Mouse (Mus musculus) ES-E14 (cell line): Measurements from ENCODE around the gene 9930022D16Rik.

ENCODE experiments used
- HCFC1 ChIP-seq: IDR thresholded peaks from 2 replicates; pipeline ENCODE4 v1.6.1; 2012; ENCODE audit warnings: low read length, inconsistent platforms, borderline replicate concordance; ENCODE audit not compliant: insufficient read depth
- ZC3H11A ChIP-seq: IDR thresholded peaks from 2 replicates; pipeline ENCODE4 v1.6.1; 2012; ENCODE audit warnings: low read depth, mild to moderate bottlenecking, inconsistent platforms, low read length, borderline replicate concordance
- ZNF384 ChIP-seq: IDR thresholded peaks from 2 replicates; pipeline ENCODE4 v1.6.1; 2012; ENCODE audit warnings: low read depth, low read length, inconsistent platforms

- no peak for TF ChIP-seq ZC3H11A
- no peak for TF ChIP-seq HCFC1
- TF ChIP-seq ZNF384, result no peak
Measured at GRCm38 (mm10) chr11:109460586-109460985, 46.9 kb downstream of the 9930022D16Rik start.
